Mouse (Mus musculus) spleen, adult 2 months (tissue): ENCODE measurements around the gene Rreb1. TPM values are rescaled to one million over a fixed set of nuclear protein-coding genes. Genes with fewer than 3 reads are reported as not detected.

Experiments used
- DNase-seq, 2 experiments: peaks; one replicate each; pipeline versions ENCODE4 v3.0.0 to v3.0.0-alpha.2; 2012 to 2021; ENCODE audit warnings: low spot score in 2 of 2, low read depth in 1 of 2
- H3K27ac ChIP-seq: fragments of 200-500 bp; 2 replicates; pipeline ENCODE4 v1.5.1; 2012; ENCODE audit warnings: low read length, inconsistent platforms; ENCODE audit not compliant: insufficient read depth
- H3K27me3 ChIP-seq: fragments of 200-500 bp; 2 replicates; pipeline ENCODE4 v1.6.1; 2012; ENCODE audit warnings: mild to moderate bottlenecking, moderate library complexity, low read length, inconsistent platforms; ENCODE audit not compliant: control insufficient read depth, insufficient read depth
- H3K36me3 ChIP-seq: fragments of 200-500 bp; 2 replicates; pipeline ENCODE4 v1.6.1; 2012; ENCODE audit warnings: mild to moderate bottlenecking, low read length, inconsistent platforms; ENCODE audit not compliant: control insufficient read depth, insufficient read depth
- H3K4me1 ChIP-seq: fragments of 200-500 bp; 2 replicates; pipeline ENCODE4 v1.6.1; 2011; ENCODE audit warnings: inconsistent platforms; ENCODE audit not compliant: control insufficient read depth, insufficient read depth, insufficient read length
- H3K4me3 ChIP-seq: fragments of 200-500 bp; 2 replicates; pipeline ENCODE4 v1.5.1; 2011; ENCODE audit warnings: mild to moderate bottlenecking, inconsistent platforms; ENCODE audit not compliant: insufficient read depth, insufficient read length; ENCODE audit errors: extremely low read depth
- CTCF ChIP-seq: fragments of 200-500 bp; IDR thresholded peaks from 2 replicates; pipeline ENCODE4 v1.5.1; 2011; ENCODE audit warnings: mild to moderate bottlenecking, inconsistent platforms; ENCODE audit not compliant: insufficient read depth, insufficient read length, insufficient replicate concordance; ENCODE audit errors: extremely low read depth
- POLR2A ChIP-seq: fragments of 200-500 bp; IDR thresholded peaks from 2 replicates; pipeline ENCODE4 v1.6.1; 2011; ENCODE audit warnings: low read depth, low read length, inconsistent platforms
- WGBS: fragments of 180-500 bp; shearing (Covaris S2); methylation state at CpG from one replicate; pipeline ENCODE4 v1.1.7; 2018; 5-methylcytosine and 5-hydroxymethylcytosine counted together
- polyA plus RNA-seq: library from polyadenylated mRNA; depleted of rRNA; stranded (reverse); fragments of >200 nt; gene quantifications from 2 replicates; pipeline ENCODE4 v1.2.3, GENCODE M21; 2012

Gene Rreb1
- polyA plus RNA-seq, 1 experiment = 15.5 TPM

- Histone ChIP-seq H3K36me3 (peaks cover 31% of the 10 kb centered on the region), H3K4me1 (no peaks in the 10 kb centered on the region), H3K27ac (no peak overlapping the region), H3K4me3 (no peak overlapping the region), H3K27me3 (no peaks in the 10 kb centered on the region)
- 89% methylated on average over 2 of the region's 2 CpGs for WGBS
- TF ChIP-seq CTCF (no peak), POLR2A (no peak)
- no peak for DNase-seq
Observed at GRCm38 (mm10) chr13:37920727-37921126, 142.5 kb downstream of the Rreb1 start.

- peaks cover 17% of the 10 kb centered on the region for H3K36me3 ChIP-seq
- TF ChIP-seq POLR2A = no peak
- no peak for TF ChIP-seq CTCF
- 51% methylated on average over 4 of the region's 4 CpGs for WGBS
Observed at GRCm38 (mm10) chr13:37923091-37923490, 144.9 kb downstream of the Rreb1 start.

GRCm38 (mm10) chr13:37923643-37924460 lies 145.7 kb downstream of the Rreb1 start:
- Histone ChIP-seq H3K27ac (no peak overlapping the region), H3K27me3 (no peaks in the 10 kb centered on the region), H3K4me1 (no peaks in the 10 kb centered on the region), H3K4me3 (no peak overlapping the region), H3K36me3 (peaks cover 14% of the 10 kb centered on the region)
- TF ChIP-seq POLR2A (no peak), CTCF (no peak)
- WGBS = 81% methylated on average over 10 of the region's 10 CpGs
- no peak for DNase-seq

More at GRCm38 (mm10) chr13:37923091-37923490, 144.9 kb downstream of the Rreb1 start:
- Histone ChIP-seq H3K4me1 (no peaks in the 10 kb centered on the region), H3K27ac (no peak overlapping the region), H3K4me3 (no peak overlapping the region), H3K27me3 (no peaks in the 10 kb centered on the region)
- no peak for DNase-seq

GRCm38 (mm10) chr13:37924461-37924948 lies 146.3 kb downstream of the Rreb1 start:
- Histone ChIP-seq H3K27me3 (no peaks in the 10 kb centered on the region), H3K4me1 (no peaks in the 10 kb centered on the region), H3K4me3 (no peak overlapping the region), H3K27ac (no peak overlapping the region), H3K36me3 (peaks cover 18% of the 10 kb centered on the region)
- DNase-seq = no peak
- TF ChIP-seq CTCF (no peak), POLR2A (no peak)
- WGBS = 81% methylated on average over 4 of the region's 4 CpGs

- Histone ChIP-seq H3K27me3 (no peaks in the 10 kb centered on the region), H3K36me3 (peaks cover 32% of the 10 kb centered on the region), H3K4me3 (no peak overlapping the region), H3K27ac (no peak overlapping the region), H3K4me1 (no peaks in the 10 kb centered on the region)
- WGBS = 89% methylated on average over 3 of the region's 3 CpGs
- no peak for DNase-seq
- no peak for TF ChIP-seq CTCF
- TF ChIP-seq POLR2A = no peak
Observed at GRCm38 (mm10) chr13:37926394-37926793, 148.2 kb downstream of the Rreb1 start.

GRCm38 (mm10) chr13:37929532-37929931 lies 151.3 kb downstream of the Rreb1 start:
- DNase-seq = no peak
- Histone ChIP-seq H3K4me3 (no peak overlapping the region), H3K27ac (no peak overlapping the region), H3K4me1 (no peaks in the 10 kb centered on the region), H3K36me3 (peaks cover 46% of the 10 kb centered on the region), H3K27me3 (no peaks in the 10 kb centered on the region)
- WGBS = 96% methylated on average over 17 of the region's 17 CpGs
- TF ChIP-seq POLR2A (no peak), CTCF (no peak)

GRCm38 (mm10) chr13:37930091-37930490 lies 151.9 kb downstream of the Rreb1 start:
- WGBS = 90% methylated on average over 13 of the region's 13 CpGs
- no peak overlapping the region for H3K4me3 ChIP-seq
- H3K27ac ChIP-seq = no peak overlapping the region
- DNase-seq = no peak
- peaks cover 49% of the 10 kb centered on the region for H3K36me3 ChIP-seq
- no peak for TF ChIP-seq POLR2A
- TF ChIP-seq CTCF = no peak
- H3K27me3 ChIP-seq = no peaks in the 10 kb centered on the region
- H3K4me1 ChIP-seq = no peaks in the 10 kb centered on the region
